Mouse (Mus musculus): ENCODE data around the gene Diexf. TPM values are rescaled to one million over a fixed set of nuclear protein-coding genes. Genes with fewer than 3 reads are reported as not detected.

Diexf gene
- polyA plus RNA-seq, 1 experiment, result 406 TPM

GRCm38 (mm10) chr1:193102029-193102428 lies 28.0 kb downstream of the Diexf start:
- 54% methylated on average over 4 of the region's 4 CpGs for WGBS
- H3K4me3 ChIP-seq (ENCODE audit: insufficient read depth, low read depth, low read length), result no peak overlapping the region
- H3K27ac ChIP-seq (ENCODE audit: insufficient read depth, low read depth, low read length), result no peak overlapping the region
- TF ChIP-seq POLR2A (IDR thresholded peaks at IDR 0.05; ENCODE audit: insufficient read depth, low read depth, low read length), result no peak
- TF ChIP-seq CTCF (IDR thresholded peaks at IDR 0.05; ENCODE audit: insufficient read depth, low read depth, low read length), result no peak
- no peaks in the 10 kb centered on the region for H3K4me1 ChIP-seq (ENCODE audit: control insufficient read depth, insufficient read depth, low read length)

- H3K4me3 ChIP-seq (ENCODE audit: insufficient read depth, low read depth, low read length), result no peak overlapping the region
- H3K4me1 ChIP-seq (ENCODE audit: control insufficient read depth, insufficient read depth, low read length), result no peaks in the 10 kb centered on the region
- TF ChIP-seq CTCF (IDR thresholded peaks at IDR 0.05; ENCODE audit: insufficient read depth, low read depth, low read length), result no peak
- TF ChIP-seq POLR2A (IDR thresholded peaks at IDR 0.05; ENCODE audit: insufficient read depth, low read depth, low read length), result no peak
- WGBS, result 55% methylated on average over 3 of the region's 3 CpGs
- H3K27ac ChIP-seq (ENCODE audit: insufficient read depth, low read depth, low read length), result no peak overlapping the region
Measured at GRCm38 (mm10) chr1:193098946-193099345, 31.1 kb downstream of the Diexf start.

- WGBS, result 86% methylated on average over 3 of the region's 3 CpGs
- H3K4me3 ChIP-seq (ENCODE audit: insufficient read depth, low read depth, low read length), result no peak overlapping the region
- TF ChIP-seq CTCF (IDR thresholded peaks at IDR 0.05; ENCODE audit: insufficient read depth, low read depth, low read length) (no peak), POLR2A (IDR thresholded peaks at IDR 0.05; ENCODE audit: insufficient read depth, low read depth, low read length) (no peak)
- no peak overlapping the region for H3K27ac ChIP-seq (ENCODE audit: insufficient read depth, low read depth, low read length)
- H3K4me1 ChIP-seq (ENCODE audit: control insufficient read depth, insufficient read depth, low read length), result peaks cover 20% of the 10 kb centered on the region
Measured at GRCm38 (mm10) chr1:193093596-193093995, 36.5 kb downstream of the Diexf start.

- H3K27ac ChIP-seq (ENCODE audit: insufficient read depth, low read depth, low read length), result no peak overlapping the region
- H3K4me1 ChIP-seq (ENCODE audit: control insufficient read depth, insufficient read depth, low read length), result peaks cover 20% of the 10 kb centered on the region
- TF ChIP-seq POLR2A (IDR thresholded peaks at IDR 0.05; ENCODE audit: insufficient read depth, low read depth, low read length), result no peak
- WGBS, result 86% methylated on average over 1 of the region's 1 CpGs
- H3K4me3 ChIP-seq (ENCODE audit: insufficient read depth, low read depth, low read length), result no peak overlapping the region
Measured at GRCm38 (mm10) chr1:193092771-193093170, 37.3 kb downstream of the Diexf start.

GRCm38 (mm10) chr1:193090894-193091293 lies 39.2 kb downstream of the Diexf start:
- Histone ChIP-seq H3K4me3 (ENCODE audit: insufficient read depth, low read depth, low read length) (no peak overlapping the region), H3K4me1 (ENCODE audit: control insufficient read depth, insufficient read depth, low read length) (peaks cover 33% of the 10 kb centered on the region), H3K27ac (ENCODE audit: insufficient read depth, low read depth, low read length) (no peak overlapping the region)
- WGBS, result 70% methylated on average over 11 of the region's 11 CpGs
- TF ChIP-seq POLR2A (IDR thresholded peaks at IDR 0.05; ENCODE audit: insufficient read depth, low read depth, low read length), result no peak

GRCm38 (mm10) chr1:193090211-193090871 lies 39.7 kb downstream of the Diexf start:
- Histone ChIP-seq H3K27ac (ENCODE audit: insufficient read depth, low read depth, low read length) (peak overlapping the region; percentile 16; the same call in 1 of the 2 replicates), H3K4me3 (ENCODE audit: insufficient read depth, low read depth, low read length) (no peak overlapping the region), H3K4me1 (ENCODE audit: control insufficient read depth, insufficient read depth, low read length) (peaks cover 33% of the 10 kb centered on the region)
- no peak for TF ChIP-seq CTCF (IDR thresholded peaks at IDR 0.05; ENCODE audit: insufficient read depth, low read depth, low read length)
- 30% methylated on average over 18 of the region's 18 CpGs for WGBS

GRCm38 (mm10) chr1:193089683-193090082 lies 40.4 kb downstream of the Diexf start:
- Histone ChIP-seq H3K4me3 (ENCODE audit: insufficient read depth, low read depth, low read length) (no peak overlapping the region), H3K27ac (ENCODE audit: insufficient read depth, low read depth, low read length) (peak overlapping the region; percentile 16; the same call in 1 of the 2 replicates), H3K4me1 (ENCODE audit: control insufficient read depth, insufficient read depth, low read length) (peaks cover 33% of the 10 kb centered on the region)
- TF ChIP-seq POLR2A (IDR thresholded peaks at IDR 0.05; ENCODE audit: insufficient read depth, low read depth, low read length), result no peak
- no peak for TF ChIP-seq CTCF (IDR thresholded peaks at IDR 0.05; ENCODE audit: insufficient read depth, low read depth, low read length)
- WGBS, result 74% methylated on average over 3 of the region's 3 CpGs

- 65% methylated on average over 6 of the region's 6 CpGs for WGBS
- TF ChIP-seq CTCF (IDR thresholded peaks at IDR 0.05; ENCODE audit: insufficient read depth, low read depth, low read length), result no peak
- TF ChIP-seq POLR2A (IDR thresholded peaks at IDR 0.05; ENCODE audit: insufficient read depth, low read depth, low read length), result no peak
- Histone ChIP-seq H3K4me3 (ENCODE audit: insufficient read depth, low read depth, low read length) (no peak overlapping the region), H3K4me1 (ENCODE audit: control insufficient read depth, insufficient read depth, low read length) (peaks cover 33% of the 10 kb centered on the region), H3K27ac (ENCODE audit: insufficient read depth, low read depth, low read length) (no peak overlapping the region)
Measured at GRCm38 (mm10) chr1:193089211-193089610, 40.9 kb downstream of the Diexf start.

GRCm38 (mm10) chr1:193086842-193087476 lies 43.1 kb downstream of the Diexf start:
- WGBS, result 40% methylated on average over 9 of the region's 9 CpGs
- Histone ChIP-seq H3K27ac (ENCODE audit: insufficient read depth, low read depth, low read length) (peak overlapping the region; percentile 58), H3K4me1 (ENCODE audit: control insufficient read depth, insufficient read depth, low read length) (peaks cover 36% of the 10 kb centered on the region), H3K4me3 (ENCODE audit: insufficient read depth, low read depth, low read length) (no peak overlapping the region)
- TF ChIP-seq CTCF (IDR thresholded peaks at IDR 0.05; ENCODE audit: insufficient read depth, low read depth, low read length) (no peak), POLR2A (IDR thresholded peaks at IDR 0.05; ENCODE audit: insufficient read depth, low read depth, low read length) (no peak)

Data from olfactory bulb, adult 2 months (tissue).